Mouse (Mus musculus) heart, postnatal 0 days (tissue): Measurements from ENCODE around the gene Itprip. TPM values are rescaled to one million over a fixed set of nuclear protein-coding genes. Genes with fewer than 3 reads are reported as not detected.

ENCODE experiments used
- ATAC-seq: fragments of 200-750 bp; cut with Nextera tagmentation; 2 replicates; pipeline ENCODE4 v1.8.0; 2017; ENCODE audit warnings: low read depth, moderate number of reproducible peaks, moderate library complexity; ENCODE audit not compliant: insufficient read depth
- DNase-seq: peaks from one replicate; pipeline ENCODE4 v3.0.0-alpha.2; 2016; ENCODE audit warnings: low spot score
- H3K27ac ChIP-seq: fragments of 300-500 bp; sonication (generic); 2 replicates; pipeline ENCODE4 v1.5.1; 2014; ENCODE audit warnings: low read depth, mild to moderate bottlenecking
- H3K27me3 ChIP-seq: fragments of 300-500 bp; sonication (generic); 2 replicates; pipeline ENCODE4 v1.6.1; 2014; ENCODE audit warnings: low read length, mixed read lengths; ENCODE audit not compliant: control insufficient read depth, insufficient read depth
- H3K36me3 ChIP-seq: fragments of 300-500 bp; sonication (generic); replicated peaks from 2 replicates; pipeline ENCODE4 v1.6.1; 2014; ENCODE audit warnings: low read length, mixed read lengths; ENCODE audit not compliant: control insufficient read depth, insufficient read depth
- H3K4me1 ChIP-seq: fragments of 300-500 bp; sonication (generic); 2 replicates; pipeline ENCODE4 v1.6.1; 2014; ENCODE audit warnings: antibody characterized with exemption; ENCODE audit not compliant: control insufficient read depth, insufficient read depth
- H3K4me2 ChIP-seq: fragments of 300-500 bp; sonication (generic); 2 replicates; pipeline ENCODE4 v1.6.1; 2014; ENCODE audit warnings: low read depth, mild to moderate bottlenecking, low read length, moderate library complexity
- H3K4me3 ChIP-seq: fragments of 300-500 bp; sonication (generic); 2 replicates; pipeline ENCODE4 v1.5.1; 2014; ENCODE audit warnings: low read depth, low read length
- H3K9ac ChIP-seq: fragments of 300-500 bp; sonication (generic); replicated peaks from 2 replicates; pipeline ENCODE4 v1.6.1; 2014; ENCODE audit warnings: low read depth, low read length, mixed read lengths
- H3K9me3 ChIP-seq: fragments of 300-500 bp; sonication (generic); replicated peaks from 2 replicates; pipeline ENCODE4 v1.6.1; 2016; ENCODE audit warnings: low read length; ENCODE audit not compliant: control insufficient read depth
- CTCF ChIP-seq: IDR thresholded peaks from 2 replicates; pipeline ENCODE4 v1.5.1; 2016; ENCODE audit warnings: antibody characterized with exemption, control low read depth, low read depth
- EP300 ChIP-seq: IDR thresholded peaks from 2 replicates; pipeline ENCODE4 v1.6.1; 2016; ENCODE audit warnings: antibody characterized with exemption, low read depth
- WGBS: fragments of 180-500 bp; shearing (Covaris S2); extraction: QIAGEN DNeasy Blood & Tissue Kit; methylation state at CpG from one replicate; pipeline ENCODE4 v1.1.7; 2014; 5-methylcytosine and 5-hydroxymethylcytosine counted together
- polyA plus RNA-seq: library from polyadenylated mRNA; unstranded; fragments of >200 nt; fragmentation: Nextera tagmentation; extraction: Ambion mirVana; gene quantifications from 2 replicates; pipeline ENCODE4 v1.2.1, GENCODE M21; 2015
- total RNA-seq: library from RNA; depleted of rRNA; stranded (reverse); fragments of >200 nt; gene quantifications from 2 replicates; pipeline ENCODE4 v1.2.3, GENCODE M21; 2014; ENCODE audit warnings: low replicate concordance

Gene Itprip
- total and polyA plus RNA-seq, 2 experiments from 2014 or later = 9.5 to 27.2 TPM

DNA sequence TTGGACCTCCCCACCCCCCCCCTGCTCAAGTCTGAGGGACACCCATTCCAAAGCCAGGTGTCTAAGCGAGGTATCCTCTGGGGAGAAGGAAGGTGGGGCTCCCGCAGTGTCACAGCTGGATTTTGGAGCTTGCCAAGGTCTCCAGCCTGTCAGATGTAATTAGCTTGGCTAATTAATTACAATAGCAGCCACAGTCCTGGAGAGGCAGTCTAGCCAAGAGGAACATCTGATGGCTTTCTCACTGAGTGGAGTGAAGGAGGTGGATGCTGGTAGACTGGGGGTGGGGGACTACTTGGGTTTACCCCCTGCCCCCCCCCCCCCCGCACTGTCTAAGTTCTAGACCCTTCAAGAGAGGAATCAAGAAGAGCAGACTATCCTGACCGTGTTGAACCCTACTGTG lies 15.4 kb downstream of the Itprip start:
- Histone ChIP-seq H3K27me3 (no peaks in the 10 kb centered on the region), H3K9ac (no peak overlapping the region), H3K4me3 (no peak overlapping the region), H3K4me1 (peaks cover 36% of the 10 kb centered on the region), H3K36me3 (peaks cover 20% of the 10 kb centered on the region), H3K4me2 (no peak overlapping the region), H3K27ac (peak overlapping the region; percentile 73; the same call in 1 of the 2 replicates), H3K9me3 (no peaks in the 10 kb centered on the region)
- DNase-seq = no peak
- 77% methylated on average over 4 of the region's 4 CpGs for WGBS
- ATAC-seq = no peak
- TF ChIP-seq EP300 = no peak
- no peak for TF ChIP-seq CTCF

DNA sequence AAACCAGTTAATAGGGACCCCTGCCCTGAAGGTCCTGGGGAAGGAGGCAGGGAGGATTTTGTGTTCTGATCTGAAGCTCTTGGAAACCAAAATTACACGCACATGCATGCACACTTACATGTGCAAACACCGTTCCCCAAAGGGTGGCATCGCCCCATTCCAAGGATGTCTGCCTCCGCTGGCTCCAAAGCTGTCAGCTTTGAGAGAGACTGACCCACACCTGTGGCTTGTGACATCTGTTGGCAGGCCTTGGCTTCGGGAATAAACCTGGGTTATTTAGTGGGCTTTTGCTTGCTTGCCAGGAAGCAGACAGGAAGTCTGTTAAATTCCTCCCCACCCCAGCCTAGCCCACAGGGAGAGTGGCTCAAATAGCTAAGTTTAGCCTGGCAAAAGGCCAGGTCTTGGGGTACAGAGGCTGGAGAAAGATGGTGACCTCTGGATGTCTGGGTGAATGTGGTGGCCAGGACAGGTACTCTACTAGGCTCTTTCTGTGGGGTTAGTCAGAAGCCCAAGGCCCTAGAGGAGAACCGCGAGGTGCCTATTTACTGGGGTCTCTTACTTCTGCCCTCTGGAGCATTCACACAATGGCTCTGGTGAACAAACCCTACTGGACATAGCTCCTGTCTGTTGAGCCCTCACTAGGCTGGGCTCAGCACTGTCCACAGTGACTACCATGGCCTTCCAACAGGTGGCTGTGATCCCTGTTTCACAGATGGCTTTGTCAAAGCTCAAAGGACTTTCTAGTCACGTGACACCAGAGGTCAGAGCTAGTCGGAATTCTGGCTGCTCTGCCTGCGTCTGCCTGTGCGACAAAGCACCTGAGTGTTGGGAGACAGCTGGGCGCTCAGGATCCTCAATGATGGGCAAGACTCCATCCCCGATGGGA lies 16.5 kb downstream of the Itprip start:
- H3K9ac ChIP-seq = no peak overlapping the region
- TF ChIP-seq CTCF (0 out of 2 replicates have a peak, but pooled peaks have one; percentile 9), EP300 (0 out of 2 replicates have a peak, but pooled peaks have one; percentile 28)
- H3K4me1 ChIP-seq = peaks cover 32% of the 10 kb centered on the region
- ATAC-seq (peak; percentile 82), DNase-seq (peak; percentile 77)
- H3K27ac ChIP-seq = peak overlapping the region; percentile 73
- no peaks in the 10 kb centered on the region for H3K9me3 ChIP-seq
- H3K4me3 ChIP-seq = no peak overlapping the region
- no peaks in the 10 kb centered on the region for H3K27me3 ChIP-seq
- H3K36me3 ChIP-seq = peaks cover 29% of the 10 kb centered on the region
- WGBS = 46% methylated on average over 13 of the region's 13 CpGs
- H3K4me2 ChIP-seq = 0 out of 2 replicates have a peak overlapping the region, but pooled peaks have one; percentile 6

- TF ChIP-seq CTCF = no peak
- no peak for TF ChIP-seq EP300
- Histone ChIP-seq H3K4me3 (no peak overlapping the region), H3K9me3 (no peaks in the 10 kb centered on the region), H3K9ac (no peak overlapping the region), H3K27ac (no peak overlapping the region), H3K27me3 (no peaks in the 10 kb centered on the region), H3K36me3 (peaks cover 45% of the 10 kb centered on the region), H3K4me2 (no peak overlapping the region), H3K4me1 (peaks cover 32% of the 10 kb centered on the region)
- WGBS = 77% methylated on average over 10 of the region's 10 CpGs
- ATAC-seq (no peak), DNase-seq (no peak)
These were observed 18.5 kb downstream of the Itprip start for GRCm38 (mm10) chr19:47900558-47900957.

DNA sequence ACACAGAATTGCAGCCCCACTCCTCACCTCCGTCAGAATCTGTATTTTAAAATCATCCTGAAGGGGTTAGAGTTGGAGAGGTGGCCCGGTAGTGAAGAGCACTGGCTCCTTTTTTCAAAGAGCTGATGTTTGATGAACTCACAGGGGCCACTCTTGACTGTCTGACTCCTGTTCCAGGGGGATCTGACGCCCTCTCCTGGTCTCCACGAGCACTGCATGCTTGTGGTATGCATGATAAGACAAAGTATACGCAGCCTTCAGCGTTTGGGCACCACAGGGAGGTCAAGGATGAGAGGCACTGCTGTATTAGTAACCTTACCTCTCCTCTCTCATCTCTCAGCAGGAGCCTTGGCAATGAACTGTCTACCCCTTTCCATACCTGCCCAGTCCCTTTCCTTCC lies 19.1 kb downstream of the Itprip start:
- Histone ChIP-seq H3K4me3 (no peak overlapping the region), H3K9me3 (no peaks in the 10 kb centered on the region), H3K4me2 (no peak overlapping the region), H3K27ac (no peak overlapping the region), H3K27me3 (no peaks in the 10 kb centered on the region), H3K4me1 (peaks cover 28% of the 10 kb centered on the region), H3K36me3 (peaks cover 49% of the 10 kb centered on the region), H3K9ac (no peak overlapping the region)
- TF ChIP-seq CTCF (peak; percentile 41), EP300 (no peak)
- WGBS = 61% methylated on average over 6 of the region's 6 CpGs
- DNase-seq = no peak
- ATAC-seq = no peak

- TF ChIP-seq EP300 (no peak), CTCF (no peak)
- no peak overlapping the region for H3K4me2 ChIP-seq
- H3K9me3 ChIP-seq = no peaks in the 10 kb centered on the region
- H3K9ac ChIP-seq = no peak overlapping the region
- ATAC-seq (no peak), DNase-seq (no peak)
- peaks cover 24% of the 10 kb centered on the region for H3K4me1 ChIP-seq
- H3K27me3 ChIP-seq = no peaks in the 10 kb centered on the region
- H3K4me3 ChIP-seq = no peak overlapping the region
- 70% methylated on average over 8 of the region's 8 CpGs for WGBS
- H3K36me3 ChIP-seq = peaks cover 58% of the 10 kb centered on the region
- no peak overlapping the region for H3K27ac ChIP-seq
These were observed 20.5 kb downstream of the Itprip start for GRCm38 (mm10) chr19:47898472-47899079.
